Mouse (Mus musculus) retina, postnatal 7 days (tissue): ENCODE results near the gene Opcml.

Experiments
- DNase-seq: peaks from one replicate; pipeline ENCODE4 v3.0.0-alpha.2; 2012; ENCODE audit warnings: low read depth, low spot score

The Opcml gene

GRCm38 (mm10) chr9:27790725-27791638 is at the start of gene Opcml:
TSS of gene Opcml (plus strand) at chr9:27790775.
- no peak for DNase-seq

- no peak for DNase-seq
These were observed 31.9 kb upstream of the Opcml start for GRCm38 (mm10) chr9:27758709-27759108.

- no peak for DNase-seq
These were observed 29.4 kb upstream of the Opcml start for GRCm38 (mm10) chr9:27761196-27761595.

GRCm38 (mm10) chr9:27766446-27766845 is 24.1 kb upstream of the Opcml start:
- DNase-seq = no peak

GRCm38 (mm10) chr9:27767196-27767900 is 23.2 kb upstream of the Opcml start:
- DNase-seq = no peak

- no peak for DNase-seq
These were observed 21.8 kb upstream of the Opcml start for GRCm38 (mm10) chr9:27768788-27769187.

- DNase-seq = no peak
These were observed 9.1 kb upstream of the Opcml start for GRCm38 (mm10) chr9:27781291-27781993.

- DNase-seq = no peak
These were observed 8.6 kb upstream of the Opcml start for GRCm38 (mm10) chr9:27781994-27782337.

- DNase-seq = no peak
These were observed 1.0 kb downstream of the Opcml start for GRCm38 (mm10) chr9:27791639-27791966.

- no peak for DNase-seq
These were observed 1.7 kb downstream of the Opcml start for GRCm38 (mm10) chr9:27792226-27792625.

GRCm38 (mm10) chr9:27792994-27793393 is 2.4 kb downstream of the Opcml start:
- DNase-seq = no peak

GRCm38 (mm10) chr9:27796535-27796934 is 6.0 kb downstream of the Opcml start:
- no peak for DNase-seq

- no peak for DNase-seq
These were observed 10.4 kb downstream of the Opcml start for GRCm38 (mm10) chr9:27800992-27801391.

- DNase-seq = no peak
These were observed 11.2 kb downstream of the Opcml start for GRCm38 (mm10) chr9:27801807-27802206.

GRCm38 (mm10) chr9:27802379-27802778 is 11.8 kb downstream of the Opcml start:
- DNase-seq = no peak

- DNase-seq = no peak
These were observed 13.9 kb downstream of the Opcml start for GRCm38 (mm10) chr9:27804461-27804860.

- DNase-seq = no peak
These were observed 19.2 kb downstream of the Opcml start for GRCm38 (mm10) chr9:27809741-27810140.

- no peak for DNase-seq
These were observed 22.7 kb downstream of the Opcml start for GRCm38 (mm10) chr9:27813207-27813790.

- DNase-seq = no peak
These were observed 23.6 kb downstream of the Opcml start for GRCm38 (mm10) chr9:27814161-27814560.

- no peak for DNase-seq
These were observed 30.6 kb downstream of the Opcml start for GRCm38 (mm10) chr9:27821197-27821596.

GRCm38 (mm10) chr9:27822681-27823080 is 32.1 kb downstream of the Opcml start:
- DNase-seq = no peak

GRCm38 (mm10) chr9:27824424-27824823 is 33.8 kb downstream of the Opcml start:
- no peak for DNase-seq
